Mouse (Mus musculus) kidney, postnatal 36 days (tissue): ENCODE measurements around the gene Dnm2.

ENCODE experiments used
- DNase-seq, 2 experiments: peaks; one replicate each; pipeline ENCODE4 v3.0.0; 2021 to 2022; ENCODE audit warnings: mixed read lengths in 2 of 2

Gene Dnm2

GRCm38 (mm10) chr9:21547075-21547941 is 122.6 kb downstream of the Dnm2 start:
- peak; percentile 51 to 74 for DNase-seq

- no peak for DNase-seq
Observed at GRCm38 (mm10) chr9:21551049-21551448, 126.3 kb downstream of the Dnm2 start.

- DNase-seq = no peak
Observed at GRCm38 (mm10) chr9:21553607-21554273, 129.0 kb downstream of the Dnm2 start.

- no peak for DNase-seq
Observed at GRCm38 (mm10) chr9:21555198-21555742, 130.6 kb downstream of the Dnm2 start.

GRCm38 (mm10) chr9:21556996-21557395 is 132.3 kb downstream of the Dnm2 start:
- peak in 1 of 2 experiments; percentile 43 for DNase-seq
